Mouse (Mus musculus) liver, adult 2 months (tissue): Measurements from ENCODE around the gene Anxa3.

Experiments used
- CTCF ChIP-seq: fragments of 200-500 bp; IDR thresholded peaks from 2 replicates; pipeline ENCODE4 v1.5.1; 2011; ENCODE audit warnings: low read depth, low read length, control low read depth
- POLR2A ChIP-seq: fragments of 200-500 bp; IDR thresholded peaks from 2 replicates; pipeline ENCODE4 v1.6.1; 2011; ENCODE audit warnings: low read length, control low read depth; ENCODE audit not compliant: insufficient read depth; ENCODE audit errors: extremely low read depth

GRCm38 (mm10) chr5:96792422-96792821, 717 bp upstream of the Anxa3 start:
- no peak for TF ChIP-seq CTCF
- TF ChIP-seq POLR2A = no peak
